Mouse (Mus musculus) megakaryocyte, embryonic 14.5 days (primary cell): ENCODE measurements at regions not wholly inside any gene's neighbourhood (a gene's known extent, or its start where the extent isn't known, plus 50 kb on each side); places are given as distances from the start of the nearest gene placed in this dataset.

Source experiments
- FLI1 ChIP-seq: IDR thresholded peaks from 2 replicates; pipeline ENCODE4 v1.6.1; 2012; ENCODE audit warnings: low read length, inconsistent platforms, mixed read lengths
- GATA1 ChIP-seq: IDR thresholded peaks from 3 replicates; pipeline ENCODE4 v1.6.1; 2012; ENCODE audit warnings: mixed read lengths, low read length, inconsistent platforms, borderline replicate concordance

DNA sequence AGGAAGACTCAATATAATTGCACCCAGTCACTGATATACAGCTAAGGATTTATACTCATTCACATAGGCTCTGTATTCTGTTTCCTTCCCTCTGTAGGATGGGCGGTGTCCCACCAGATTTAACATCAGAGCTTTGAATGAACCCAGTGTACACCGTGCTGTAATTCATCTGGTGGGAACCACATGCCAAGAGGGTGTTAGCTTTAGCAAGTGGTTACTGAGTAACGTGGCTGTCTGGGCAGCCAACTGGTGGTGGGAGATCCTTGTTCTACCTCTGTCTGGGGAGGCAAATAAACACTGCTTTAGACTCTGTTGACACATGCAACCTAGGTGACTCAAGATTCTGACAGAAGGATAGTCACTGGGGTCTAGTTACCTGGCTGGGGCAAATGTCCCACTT is 229.6 kb upstream of the Gm12728 start:
- TF ChIP-seq GATA1 = no peak
- no peak for TF ChIP-seq FLI1
